Mouse (Mus musculus): ENCODE measurements at regions not wholly inside any gene's neighbourhood (a gene's known extent, or its start where the extent isn't known, plus 50 kb on each side); places are given as distances from the start of the nearest gene placed in this dataset.
A peak's percentile ranks its signal among the peaks of the same experiment; 100 is the strongest.

GRCm38 (mm10) chr8:30482956-30483355 is 2945.6 kb upstream of the 5930422O12Rik start:
- DNase-seq (ENCODE audit: low read depth) = no peak

GRCm38 (mm10) chr8:30494851-30495355 is 2933.6 kb upstream of the 5930422O12Rik start:
- DNase-seq (ENCODE audit: low read depth) = no peak

- peak; percentile 4 for DNase-seq (ENCODE audit: low read depth)
Measured at GRCm38 (mm10) chr8:30502164-30502563, 2926.3 kb upstream of the 5930422O12Rik start.

- DNase-seq (ENCODE audit: low read depth) = no peak
Measured at GRCm38 (mm10) chr8:30511358-30511757, 2917.2 kb upstream of the 5930422O12Rik start.

- DNase-seq (ENCODE audit: low read depth) = no peak
Measured at GRCm38 (mm10) chr8:30522806-30523462, 2905.6 kb upstream of the 5930422O12Rik start.

GRCm38 (mm10) chr8:30532862-30533500 is 2895.5 kb upstream of the 5930422O12Rik start:
- DNase-seq (ENCODE audit: low read depth) = no peak

GRCm38 (mm10) chr8:30533501-30533870 is 2895.0 kb upstream of the 5930422O12Rik start:
- no peak for DNase-seq (ENCODE audit: low read depth)

- DNase-seq (ENCODE audit: low read depth) = no peak
Measured at GRCm38 (mm10) chr8:30535450-30535849, 2893.1 kb upstream of the 5930422O12Rik start.

- no peak for DNase-seq (ENCODE audit: low read depth)
Measured at GRCm38 (mm10) chr8:30542196-30542595, 2886.3 kb upstream of the 5930422O12Rik start.

GRCm38 (mm10) chr8:30547820-30548219 is 2880.7 kb upstream of the 5930422O12Rik start:
- no peak for DNase-seq (ENCODE audit: low read depth)

GRCm38 (mm10) chr8:30551051-30551450 is 2877.5 kb upstream of the 5930422O12Rik start:
- no peak for DNase-seq (ENCODE audit: low read depth)

GRCm38 (mm10) chr8:30557429-30557828 is 2871.1 kb upstream of the 5930422O12Rik start:
- no peak for DNase-seq (ENCODE audit: low read depth)

- DNase-seq (ENCODE audit: low read depth) = no peak
Measured at GRCm38 (mm10) chr8:30561323-30562207, 2866.9 kb upstream of the 5930422O12Rik start.

- no peak for DNase-seq (ENCODE audit: low read depth)
Measured at GRCm38 (mm10) chr8:30569799-30570198, 2858.7 kb upstream of the 5930422O12Rik start.

GRCm38 (mm10) chr8:30570547-30570946 is 2858.0 kb upstream of the 5930422O12Rik start:
- no peak for DNase-seq (ENCODE audit: low read depth)

GRCm38 (mm10) chr8:30587508-30587907 is 2841.0 kb upstream of the 5930422O12Rik start:
- DNase-seq (ENCODE audit: low read depth) = no peak

- no peak for DNase-seq (ENCODE audit: low read depth)
Measured at GRCm38 (mm10) chr8:30602421-30602820, 2826.1 kb upstream of the 5930422O12Rik start.

GRCm38 (mm10) chr8:30630332-30630731 is 2798.2 kb upstream of the 5930422O12Rik start:
- no peak for DNase-seq (ENCODE audit: low read depth)

GRCm38 (mm10) chr8:30636791-30637190 is 2791.7 kb upstream of the 5930422O12Rik start:
- DNase-seq (ENCODE audit: low read depth) = no peak

GRCm38 (mm10) chr8:30642866-30643690 is 2785.4 kb upstream of the 5930422O12Rik start:
- no peak for DNase-seq (ENCODE audit: low read depth)

GRCm38 (mm10) chr8:30648497-30648896 is 2780.0 kb upstream of the 5930422O12Rik start:
- no peak for DNase-seq (ENCODE audit: low read depth)
